Mouse (Mus musculus): ENCODE results near the gene Igsf9b. TPM values are rescaled to one million over a fixed set of nuclear protein-coding genes. Genes with fewer than 3 reads are reported as not detected.

Gene Igsf9b
- total RNA-seq, 2 experiments from 2014 or later = 2.8 to 5.5 TPM

GRCm38 (mm10) chr9:27322277-27322676 is 23.3 kb downstream of the Igsf9b start:
- intact Hi-C loops (cut with DNase I; ENCODE audit: low total_unique reads) = loop anchor here (5.0 to 10.0 kb wide), 3 partner anchors 135 to 247 kb away; no protein-coding TSS in a partner anchor
- DNase-seq = no peak

DNA sequence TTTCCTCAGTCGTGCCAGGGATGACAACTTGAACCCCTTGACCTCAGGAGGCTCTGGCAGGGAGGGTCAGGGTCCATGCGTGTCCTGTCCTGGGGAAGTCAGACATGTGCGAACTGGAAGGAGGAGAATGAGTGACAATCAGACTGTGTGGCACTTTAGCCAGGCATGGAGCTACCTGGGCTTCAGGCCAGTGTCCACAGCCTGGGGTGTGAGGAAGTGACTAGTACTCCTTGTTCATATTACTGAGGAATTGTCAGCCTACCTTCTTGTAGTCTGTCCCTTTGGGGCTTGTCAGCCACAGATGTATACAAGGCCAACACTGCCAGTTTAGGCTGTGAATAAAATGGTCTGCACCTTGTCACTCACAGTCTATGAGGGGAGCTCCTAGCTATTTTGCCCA is 24.4 kb downstream of the Igsf9b start:
- no peak for DNase-seq
- intact Hi-C loops (cut with DNase I; ENCODE audit: low total_unique reads) = loop anchor here (5.0 to 10.0 kb wide), 3 partner anchors 136 to 249 kb away; no protein-coding TSS in a partner anchor

GRCm38 (mm10) chr9:27325920-27326319 is 26.9 kb downstream of the Igsf9b start:
- peak; percentile 54 for DNase-seq
- intact Hi-C loops (cut with DNase I; ENCODE audit: low total_unique reads) = loop anchor here (10.0 kb wide), 2 partner anchors 221 to 251 kb away; no protein-coding TSS in a partner anchor

DNA sequence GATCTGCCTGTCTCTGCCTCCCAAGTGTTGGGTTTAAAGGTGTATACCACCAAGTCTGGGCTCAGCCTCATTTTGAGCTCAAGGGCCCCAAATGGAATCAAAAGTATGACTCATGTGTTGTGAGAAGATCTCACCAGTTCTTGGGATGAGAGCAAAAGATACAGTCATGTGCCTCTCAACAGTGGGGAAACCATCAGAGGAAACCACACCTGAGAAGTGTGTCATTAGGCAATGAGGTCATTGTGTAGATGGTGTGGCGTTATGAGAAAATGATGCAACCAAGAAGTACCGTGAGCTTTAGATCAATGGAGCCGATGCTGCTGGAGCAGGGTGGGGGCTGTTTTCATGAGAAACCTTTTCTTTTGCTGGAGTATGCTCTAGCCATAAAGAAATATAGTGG is 28.6 kb downstream of the Igsf9b start:
- intact Hi-C loops (cut with DNase I; ENCODE audit: low total_unique reads) = loop anchor here (10.0 kb wide), 2 partner anchors 223 to 253 kb away; no protein-coding TSS in a partner anchor
- DNase-seq = no peak

DNA sequence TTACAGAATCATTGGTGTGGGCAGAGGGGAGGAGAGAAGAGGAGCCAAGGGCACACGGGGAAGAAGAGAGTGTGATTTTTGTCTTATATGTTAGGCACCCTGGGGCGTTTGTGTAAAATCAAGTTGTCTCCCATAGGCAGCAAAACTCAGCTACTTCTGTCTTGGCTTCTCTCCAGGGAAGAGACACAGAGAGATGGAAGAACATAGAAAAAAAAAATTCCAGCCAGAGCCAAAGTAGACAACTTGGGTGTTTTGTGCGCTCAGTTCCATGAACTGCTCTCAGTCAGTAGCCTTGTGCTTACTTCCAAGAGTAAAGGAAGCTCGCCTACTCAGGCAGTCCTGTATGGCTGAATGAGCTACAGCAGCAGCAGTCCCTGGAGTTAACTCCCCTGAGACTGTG is 31.4 kb downstream of the Igsf9b start:
- DNase-seq = no peak
- intact Hi-C loops (cut with DNase I; ENCODE audit: low total_unique reads) = no loop called here

DNA sequence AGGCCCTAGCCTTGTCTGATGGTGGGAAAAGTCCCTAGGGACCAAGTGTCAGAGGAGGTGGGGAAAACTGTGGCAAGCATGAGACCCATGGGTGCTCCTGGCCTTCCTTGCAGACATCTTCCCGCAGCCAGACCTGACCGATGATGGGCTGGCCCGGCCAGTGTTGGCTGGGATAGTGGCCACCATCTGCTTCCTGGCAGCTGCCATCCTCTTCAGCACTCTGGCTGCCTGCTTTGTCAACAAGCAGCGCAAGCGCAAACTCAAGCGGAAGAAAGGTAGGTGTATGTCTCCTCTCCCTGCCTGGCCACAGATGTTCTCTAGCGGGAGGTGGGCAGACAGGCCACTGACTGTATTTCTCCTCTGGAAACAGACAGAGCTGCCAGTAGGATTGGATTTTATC is 32.5 kb downstream of the Igsf9b start:
- no peak for DNase-seq
- intact Hi-C loops (cut with DNase I; ENCODE audit: low total_unique reads) = no loop called here

GRCm38 (mm10) chr9:27334895-27335294 is 35.9 kb downstream of the Igsf9b start:
- DNase-seq = no peak

GRCm38 (mm10) chr9:27336962-27337636 is 38.1 kb downstream of the Igsf9b start:
- DNase-seq = no peak
- intact Hi-C loops (cut with DNase I; ENCODE audit: low total_unique reads) = no loop called here

More at GRCm38 (mm10) chr9:27334895-27335294, 35.9 kb downstream of the Igsf9b start:
- intact Hi-C loops (cut with DNase I; ENCODE audit: low total_unique reads) = no loop called here

- intact Hi-C loops (cut with DNase I; ENCODE audit: low total_unique reads) = no loop called here
- no peak for DNase-seq
These were observed 40.2 kb downstream of the Igsf9b start for GRCm38 (mm10) chr9:27339168-27339567.

DNA sequence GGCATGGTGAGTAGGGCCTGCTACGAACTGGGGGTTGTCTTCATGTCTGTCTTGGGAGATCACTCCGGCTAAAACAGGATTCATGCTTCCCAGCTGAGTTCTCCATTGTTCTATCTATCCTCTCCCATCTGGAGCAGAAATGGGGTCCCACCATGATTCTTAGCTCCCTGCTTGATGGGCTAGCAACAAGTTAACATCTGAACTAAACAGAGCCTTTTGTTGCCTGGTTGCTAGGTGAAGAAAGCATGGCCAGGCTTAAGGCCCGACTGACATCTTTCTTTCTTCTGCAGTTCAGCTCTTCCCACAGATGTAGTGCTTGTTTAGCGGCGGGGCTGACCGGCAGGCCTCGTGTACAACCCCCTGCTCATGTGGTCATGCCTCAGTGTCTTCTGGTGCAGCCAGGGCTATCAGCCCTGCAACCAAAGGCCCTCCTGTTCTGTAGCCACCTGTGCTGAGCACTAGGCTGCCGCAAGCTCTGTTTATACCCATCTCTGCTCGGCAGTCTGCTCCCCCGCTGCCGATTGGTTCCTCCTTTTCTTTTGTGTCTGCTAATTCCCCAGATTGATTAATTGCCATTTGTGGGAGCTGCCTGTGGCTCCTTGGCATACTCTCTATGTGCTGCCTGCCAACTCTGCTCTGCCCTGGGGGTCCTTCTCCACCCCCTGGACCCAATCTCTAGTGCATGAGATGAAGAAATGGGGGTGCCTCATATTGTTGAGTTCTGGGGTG is 47.7 kb downstream of the Igsf9b start:
- no peak for DNase-seq
- intact Hi-C loops (cut with DNase I; ENCODE audit: low total_unique reads) = no loop called here

DNA sequence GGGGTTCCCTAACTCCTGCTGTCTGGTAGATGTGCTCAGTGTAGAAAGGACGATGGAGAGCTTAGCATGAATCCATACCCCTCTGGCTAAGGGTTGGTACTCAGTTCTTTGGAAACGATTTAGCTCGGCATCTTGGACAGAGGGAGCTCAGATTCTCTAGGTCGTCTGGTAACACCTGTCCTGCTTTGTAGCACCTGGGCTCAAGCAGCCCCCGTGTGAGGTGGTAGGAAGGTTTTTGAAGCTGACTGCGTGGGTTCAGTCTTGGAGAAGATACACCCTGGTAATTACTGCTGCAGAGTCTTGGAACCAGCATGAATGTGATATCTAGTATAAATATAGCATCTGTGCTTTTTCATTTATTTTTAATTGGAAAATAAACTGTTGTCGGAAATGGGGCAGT is 54.1 kb downstream of the Igsf9b start:
- intact Hi-C loops (cut with DNase I; ENCODE audit: low total_unique reads) = no loop called here
- DNase-seq = no peak

DNA sequence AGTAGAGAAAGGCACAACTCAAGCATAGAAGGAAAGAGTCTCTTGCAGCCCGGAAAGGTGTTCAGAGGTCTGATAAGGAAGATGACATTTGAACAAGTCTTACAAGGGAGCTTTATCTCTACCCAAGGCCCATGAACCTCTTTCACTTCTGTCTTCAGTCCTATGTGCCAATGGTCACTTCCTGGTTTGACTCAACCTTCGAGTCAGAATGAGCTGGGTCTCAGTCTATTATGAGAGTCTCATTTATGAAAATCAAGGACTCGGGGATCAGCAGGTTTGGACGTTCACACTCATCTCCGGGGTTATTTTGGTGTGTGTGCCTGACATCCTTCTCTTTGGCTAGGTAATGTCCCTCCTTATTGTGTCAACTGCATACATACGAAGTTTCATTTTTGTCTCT is 58.9 kb downstream of the Igsf9b start:
- intact Hi-C loops (cut with DNase I; ENCODE audit: low total_unique reads) = no loop called here
- DNase-seq = no peak

GRCm38 (mm10) chr9:27367231-27367630 is 68.2 kb downstream of the Igsf9b start:
- intact Hi-C loops (cut with DNase I; ENCODE audit: low total_unique reads) = no loop called here
- no peak for DNase-seq

GRCm38 (mm10) chr9:27369108-27369507 is 70.1 kb downstream of the Igsf9b start:
- no peak for DNase-seq
- intact Hi-C loops (cut with DNase I; ENCODE audit: low total_unique reads) = no loop called here

DNA sequence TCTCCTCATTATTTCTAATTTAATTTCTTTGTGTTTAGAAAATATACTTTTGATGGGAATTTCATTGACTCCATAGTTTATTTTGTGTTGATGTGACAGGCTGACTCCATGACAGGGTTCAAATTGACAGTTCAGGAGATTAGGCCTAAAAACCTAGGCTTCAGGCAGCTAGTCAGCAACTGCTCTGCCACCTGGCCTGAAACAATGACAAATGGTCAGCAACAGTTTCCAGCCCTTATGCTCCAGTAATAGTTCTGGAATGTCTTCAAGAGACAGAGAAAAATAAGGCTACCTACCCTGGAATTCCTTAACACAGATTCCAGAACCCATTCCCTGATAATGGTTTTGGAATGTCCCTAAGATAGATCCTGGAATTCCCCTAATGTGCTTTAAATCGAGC is 76.7 kb downstream of the Igsf9b start:
- no peak for DNase-seq
- intact Hi-C loops (cut with DNase I; ENCODE audit: low total_unique reads) = no loop called here

GRCm38 (mm10) chr9:27386951-27387350 is 87.9 kb downstream of the Igsf9b start:
- DNase-seq = no peak
- intact Hi-C loops (cut with DNase I; ENCODE audit: low total_unique reads) = no loop called here

DNA sequence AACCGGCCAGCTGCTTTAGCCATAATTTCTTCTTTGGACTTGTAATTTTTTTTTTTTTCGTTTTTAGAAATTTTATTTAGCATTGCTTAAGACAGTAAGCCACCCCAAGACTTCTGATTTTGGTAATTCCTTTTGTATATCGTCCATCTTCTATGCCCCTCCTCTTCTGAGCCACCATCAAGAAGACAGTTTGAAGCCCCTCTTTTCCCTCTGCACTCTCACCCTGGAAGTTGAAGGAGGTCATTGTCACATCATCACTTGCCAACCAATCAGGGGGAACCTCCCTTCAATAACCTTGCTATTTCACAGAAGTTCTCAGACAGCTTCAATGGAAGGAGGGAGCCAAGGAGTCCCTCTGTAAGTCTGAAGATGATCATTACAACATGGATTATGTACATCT is 97.5 kb downstream of the Igsf9b start, which contains the start of gene Spata19:
Spata19 (plus strand) TSS at position 301 of the 400 bp plus-strand sequence.
- intact Hi-C loops (cut with DNase I; ENCODE audit: low total_unique reads) = no loop called here
- DNase-seq = no peak

GRCm38 (mm10) chr9:27401169-27401568 is 102.2 kb downstream of the Igsf9b start:
- DNase-seq = no peak
- intact Hi-C loops (cut with DNase I; ENCODE audit: low total_unique reads) = no loop called here

Data from gastrocnemius, postnatal 14 days (tissue).